23 mouse cellular contexts compared by ENCODE assay signal in the genomic region with DNA sequence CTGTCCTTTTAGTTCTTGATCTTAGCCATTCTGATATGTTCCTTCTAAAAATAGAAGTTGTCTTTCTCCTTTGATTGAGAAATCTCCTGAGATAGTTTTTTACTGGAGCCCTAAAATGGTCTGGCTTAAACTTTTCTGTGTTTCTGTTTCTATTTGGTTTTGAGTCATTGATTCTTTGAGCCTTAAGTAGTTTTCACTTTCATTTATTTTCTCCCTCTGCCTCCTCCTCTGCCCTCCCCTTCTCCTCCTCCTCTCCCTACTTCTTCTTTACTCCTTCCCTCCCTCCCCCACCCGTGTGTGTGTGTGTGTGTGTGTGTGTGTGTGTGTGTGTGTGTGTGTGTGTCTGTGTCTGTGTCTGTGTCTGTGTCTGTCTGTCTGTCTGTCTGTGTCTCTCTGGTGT. TPM values are rescaled to one million over a fixed set of nuclear protein-coding genes. Genes with fewer than 3 reads are reported as not detected.
DNase-seq lines count a peak whose midpoint lies in the region; TF ChIP-seq lines count a peak whose summit lies in the region.
"Had no signal": no experiment of that assay in that cellular context is flagged by ENCODE, and none has a peak within 500 bp of the region (broad histone marks: within the 10 kb centered on the region; RNA-seq: fewer than 3 reads in every experiment).

No protein-coding gene starts in this region.

- TF ChIP-seq EP300 in CH12.LX (IDR thresholded peaks at IDR 0.05; ENCODE audit: low read length), result 0 out of 2 replicates have a peak, but pooled peaks have one; percentile 25

- dilution Hi-C loops in CH12.LX (cut with MboI; ENCODE audit: extremely low pct_ligation_motif_present, extremely low pct_unique_long_range_greater_than_20kb, low sequenced_read_pairs), result no loop called here

- TF ChIP-seq POLR2A in CH12.LX (IDR thresholded peaks at IDR 0.05; ENCODE audit: low read depth, low read length), result no peak
- TF ChIP-seq POLR2A in bone marrow macrophage, adult 2 months (IDR thresholded peaks at IDR 0.05; ENCODE audit: borderline replicate concordance, low read depth, low read length), result no peak

- TF ChIP-seq CTCF in gastrocnemius, adult 2 months (IDR thresholded peaks at IDR 0.05), result no peak
- TF ChIP-seq CTCF in CH12.LX (conservative IDR thresholded peaks at IDR 0.05 in 1 of 2, IDR thresholded peaks at IDR 0.05 in 1 of 2; ENCODE audit: low read depth in 2 of 2, low read length in 2 of 2), result no peak
- TF ChIP-seq CTCF in bone marrow macrophage, adult 2 months (IDR thresholded peaks at IDR 0.05; ENCODE audit: low read depth, low read length), result no peak

- H3K4me2 ChIP-seq in CH12.LX (ENCODE audit: insufficient read depth, low read depth, poor library complexity, severe bottlenecking), result no peak overlapping the region; the same call in 1 of the 2 replicates
- H3K4me2 ChIP-seq: forebrain, embryonic 13.5 days; heart, embryonic 13.5 days; hindbrain, embryonic 13.5 days had no signal

- no peak overlapping the region for H3K9ac ChIP-seq in CH12.LX (ENCODE audit: insufficient read depth, low read depth)
- H3K9ac ChIP-seq: forebrain, embryonic 13.5 days; heart, embryonic 13.5 days; hindbrain, embryonic 13.5 days had no signal

- intact Hi-C loops in gastrocnemius, adult 2 months (cut with DNase I), result no loop called here

- H3K27ac ChIP-seq in gastrocnemius, adult 2 months, result peak overlapping the region; percentile 62
- H3K27ac ChIP-seq in CH12.LX (ENCODE audit: insufficient read depth, low read depth) (no peak overlapping the region), macrophage (peak overlapping the region; percentile 33)
- H3K27ac ChIP-seq in bone marrow macrophage, adult 2 months (ENCODE audit: insufficient read depth, low read depth, low read length), result peak overlapping the region; percentile 38; the same call in 1 of the 2 replicates
- H3K27ac ChIP-seq in midbrain, embryonic 10.5 days (replicated peaks), result no peak overlapping the region
- H3K27ac ChIP-seq: forebrain, embryonic 10.5 days; forebrain, embryonic 13.5 days; heart, adult 2 months; heart, embryonic 10.5 days; heart, embryonic 13.5 days; hindbrain, embryonic 10.5 days; hindbrain, embryonic 13.5 days had no signal

- H3K27me3 ChIP-seq in CH12.LX (replicated peaks), result no peaks in the 10 kb centered on the region
- no peaks in the 10 kb centered on the region for H3K27me3 ChIP-seq in midbrain, embryonic 10.5 days (ENCODE audit: low read depth, poor library complexity, severe bottlenecking)
- H3K27me3 ChIP-seq: forebrain, embryonic 13.5 days; heart, embryonic 13.5 days; hindbrain, embryonic 13.5 days had no signal

- no CpG with 5 or more reads among the region's 1 CpGs for WGBS in macrophage (ENCODE audit: missing documents)
- no CpG with 5 or more reads among the region's 1 CpGs for WGBS in midbrain, embryonic 10.5 days

- in situ Hi-C loops in CH12.LX (cut with MboI; ENCODE audit: low pct_ligation_motif_present, low pct_unique_long_range_greater_than_20kb, low sequenced_read_pairs), result no loop called here

- no peak for DNase-seq in gastrocnemius, adult 2 months
- no peak for DNase-seq in gastrocnemius, postnatal 25 days
- peak; percentile 2 for DNase-seq in CH12.LX (ENCODE audit: extremely low read depth)
- DNase-seq in thymus, postnatal 36 days, result no peak
- no peak for DNase-seq in right cerebral cortex, postnatal 4 days
- no peak for DNase-seq in midbrain, embryonic 10.5 days (ENCODE audit: low spot score)
- DNase-seq: adrenal gland, adult 8-10 months; cerebellum, adult 11 months; cerebellum, adult 2 months; cerebellum, adult 9-11 months; cerebellum, postnatal 36 days; gastrocnemius, postnatal 14 days; heart, adult 2 months; heart, postnatal 36 days had no signal

- no peaks in the 10 kb centered on the region for H3K79me2 ChIP-seq in CH12.LX (replicated peaks; ENCODE audit: control insufficient read depth, extremely low read depth, insufficient read depth, poor library complexity, severe bottlenecking)
- no peaks in the 10 kb centered on the region for H3K79me2 ChIP-seq in macrophage (ENCODE audit: inconsistent target)

- no peaks in the 10 kb centered on the region for H3K9me3 ChIP-seq in CH12.LX (replicated peaks; ENCODE audit: low read length)
- no peaks in the 10 kb centered on the region for H3K9me3 ChIP-seq in midbrain, embryonic 10.5 days (replicated peaks)
- H3K9me3 ChIP-seq: forebrain, embryonic 10.5 days; forebrain, embryonic 13.5 days; G1E; heart, embryonic 10.5 days; heart, embryonic 13.5 days; hindbrain, embryonic 10.5 days; hindbrain, embryonic 13.5 days had no signal

- H3K4me1 ChIP-seq in CH12.LX (ENCODE audit: control insufficient read depth in 1 of 2, insufficient read depth in 2 of 2), result peaks cover 0 to 6% of the 10 kb centered on the region in 2 experiments; a peak in 1 of 4 replicates
- H3K4me1 ChIP-seq in bone marrow macrophage, adult 2 months (ENCODE audit: control insufficient read depth, insufficient read depth, low read length), result peaks cover 12% of the 10 kb centered on the region
- no peaks in the 10 kb centered on the region for H3K4me1 ChIP-seq in midbrain, embryonic 10.5 days
- H3K4me1 ChIP-seq: forebrain, embryonic 10.5 days; forebrain, embryonic 13.5 days; heart, embryonic 10.5 days; hindbrain, embryonic 10.5 days; hindbrain, embryonic 13.5 days had no signal

- peaks cover 32 to 77% of the 10 kb centered on the region in 2 experiments for H3K36me3 ChIP-seq in CH12.LX (replicated peaks in 1 of 2; ENCODE audit: control insufficient read depth in 1 of 2, insufficient read depth in 1 of 2, low read length in 1 of 2)
- H3K36me3 ChIP-seq in macrophage (ENCODE audit: inconsistent target), result peaks cover 41% of the 10 kb centered on the region
- peaks cover 92% of the 10 kb centered on the region for H3K36me3 ChIP-seq in midbrain, embryonic 10.5 days

- TF ChIP-seq RAD21 in CH12.LX (IDR thresholded peaks at IDR 0.05; ENCODE audit: low read depth, low read length), result no peak

- H3K4me3 ChIP-seq in gastrocnemius, adult 2 months, result no peak overlapping the region
- no peak overlapping the region for H3K4me3 ChIP-seq in CH12.LX (replicated peaks in 1 of 3; ENCODE audit: low read depth in 2 of 3, low read length in 2 of 3, poor library complexity in 1 of 3)
- H3K4me3 ChIP-seq in bone marrow macrophage, adult 2 months (ENCODE audit: insufficient read depth, low read length), result peak overlapping the region; percentile 18; the same call in 1 of the 2 replicates
- no peak overlapping the region for H3K4me3 ChIP-seq in macrophage (ENCODE audit: inconsistent target)
- no peak overlapping the region for H3K4me3 ChIP-seq in midbrain, embryonic 10.5 days
- H3K4me3 ChIP-seq: forebrain, embryonic 10.5 days; forebrain, embryonic 13.5 days; heart, adult 2 months; heart, embryonic 10.5 days; heart, embryonic 13.5 days; hindbrain, embryonic 10.5 days; hindbrain, embryonic 13.5 days had no signal

TF ChIP-seq in CH12.LX, 34 proteins besides CTCF, POLR2A, EP300 and RAD21:
- no peak for TF ChIP-seq TCF12 (IDR thresholded peaks at IDR 0.05; ENCODE audit: low read depth, low read length)
- TF ChIP-seq KAT2A (IDR thresholded peaks at IDR 0.05; ENCODE audit: insufficient replicate concordance, low read length), result no peak
- TF ChIP-seq GABPA (IDR thresholded peaks at IDR 0.05; ENCODE audit: insufficient replicate concordance, low read depth, low read length), result no peak
- TF ChIP-seq MAZ (IDR thresholded peaks at IDR 0.05; ENCODE audit: low read depth, low read length), result no peak
- TF ChIP-seq MEF2A (IDR thresholded peaks at IDR 0.05; ENCODE audit: borderline replicate concordance, low read depth, low read length), result no peak
- TF ChIP-seq NRF1 (IDR thresholded peaks at IDR 0.05; ENCODE audit: low read depth, low read length), result no peak
- no peak for TF ChIP-seq POLR2AphosphoS2 (IDR thresholded peaks at IDR 0.05; ENCODE audit: low read depth, low read length)
- TF ChIP-seq IRF4 (IDR thresholded peaks at IDR 0.05; ENCODE audit: low read depth, low read length), result peak; percentile 62
- no peak for TF ChIP-seq ELF1 (IDR thresholded peaks at IDR 0.05; ENCODE audit: low read depth, low read length)
- no peak for TF ChIP-seq PAX5 (IDR thresholded peaks at IDR 0.05; ENCODE audit: low read length)
- peak; percentile 9; the same call in 1 of the 2 replicates for TF ChIP-seq JUN (IDR thresholded peaks at IDR 0.05; ENCODE audit: insufficient read depth, low read depth, low read length)
- no peak for TF ChIP-seq SIN3A (IDR thresholded peaks at IDR 0.05; ENCODE audit: low read length)
- 0 out of 2 replicates have a peak, but pooled peaks have one; percentile 23 for TF ChIP-seq JUND (conservative IDR thresholded peaks at IDR 0.05; ENCODE audit: low read depth, low read length)
- TF ChIP-seq ZKSCAN1 (IDR thresholded peaks at IDR 0.05; ENCODE audit: borderline replicate concordance, low read depth, low read length), result no peak
- no peak for TF ChIP-seq CHD2 (IDR thresholded peaks at IDR 0.05; ENCODE audit: low read length)
- TF ChIP-seq USF2 (conservative IDR thresholded peaks at IDR 0.05; ENCODE audit: low read depth, low read length), result no peak
- no peak for TF ChIP-seq HCFC1 (IDR thresholded peaks at IDR 0.05; ENCODE audit: low read depth, low read length)
- TF ChIP-seq USF1 (IDR thresholded peaks at IDR 0.05; ENCODE audit: low read depth, low read length), result no peak
- TF ChIP-seq ZNF384 (IDR thresholded peaks at IDR 0.05; ENCODE audit: low read depth, low read length), result no peak

RNA-seq across cellular contexts. Expression of gene Ttc27, which starts 49.5 kb away (rescaled TPM):
- 10 to 100 TPM; 10.4 to 12.0 TPM for total RNA-seq in gastrocnemius, adult 2 months (2021)
- total RNA-seq in gastrocnemius, postnatal 25 days (2021), result 10 to 100 TPM in 1 of 2 experiments, 1 to 10 TPM in 1; 9.1 to 12.6 TPM
- 52.9 and 65.1 TPM in 2 replicates for total RNA-seq in CH12.LX (2012; rRNA removed)
- 70.3 and 72.1 TPM in 2 replicates for total RNA-seq in CH12.LX (2014; rRNA removed)
- 86.6 and 92.9 TPM in 2 replicates for polyA plus RNA-seq in CH12.LX (2012; ENCODE audit: insufficient read length, low read depth)
- 10.8 and 11.0 TPM in 2 replicates for polyA plus RNA-seq in bone marrow macrophage, adult 2 months (2012; ENCODE audit: insufficient read depth, insufficient read length, missing spikeins)
- 10 to 100 TPM in 23 of 26 experiments, 1 to 10 TPM in 3; 6.0 to 44.6 (median 20.9) TPM for total RNA-seq in macrophage (2018; cell fraction: chromatin; rRNA removed)
- total RNA-seq in macrophage (2018; cell fraction: cytosol; rRNA removed), result 10 to 100 TPM in 7 of 26 experiments, 1 to 10 TPM in 19; 5.8 to 12.4 (median 9.2) TPM
- 10 to 100 TPM in 18 of 26 experiments, 1 to 10 TPM in 8; 6.2 to 27.7 (median 13.4) TPM for total RNA-seq in macrophage (2018; cell fraction: nucleus; rRNA removed)
- polyA plus RNA-seq in macrophage (2018), result 5.7 to 15.0 TPM (median 5.9 TPM) in 3 replicates
- 23.1 and 28.5 TPM in 2 replicates for polyA plus RNA-seq in midbrain, embryonic 10.5 days (2016; fragmentation: Nextera tagmentation; extraction: Ambion mirVana)

Comparison
In these comparisons a context has a peak if more than half of its experiments do, and no peak if none do; other contexts are left out.
1. H3K27ac ChIP-seq: peak in gastrocnemius, adult 2 months (single experiment), bone marrow macrophage, adult 2 months (single experiment) and macrophage (single experiment); none in CH12.LX (single experiment) and midbrain, embryonic 10.5 days (single experiment).